Mouse (Mus musculus): ENCODE data around the gene Trp53bp1.

DNA sequence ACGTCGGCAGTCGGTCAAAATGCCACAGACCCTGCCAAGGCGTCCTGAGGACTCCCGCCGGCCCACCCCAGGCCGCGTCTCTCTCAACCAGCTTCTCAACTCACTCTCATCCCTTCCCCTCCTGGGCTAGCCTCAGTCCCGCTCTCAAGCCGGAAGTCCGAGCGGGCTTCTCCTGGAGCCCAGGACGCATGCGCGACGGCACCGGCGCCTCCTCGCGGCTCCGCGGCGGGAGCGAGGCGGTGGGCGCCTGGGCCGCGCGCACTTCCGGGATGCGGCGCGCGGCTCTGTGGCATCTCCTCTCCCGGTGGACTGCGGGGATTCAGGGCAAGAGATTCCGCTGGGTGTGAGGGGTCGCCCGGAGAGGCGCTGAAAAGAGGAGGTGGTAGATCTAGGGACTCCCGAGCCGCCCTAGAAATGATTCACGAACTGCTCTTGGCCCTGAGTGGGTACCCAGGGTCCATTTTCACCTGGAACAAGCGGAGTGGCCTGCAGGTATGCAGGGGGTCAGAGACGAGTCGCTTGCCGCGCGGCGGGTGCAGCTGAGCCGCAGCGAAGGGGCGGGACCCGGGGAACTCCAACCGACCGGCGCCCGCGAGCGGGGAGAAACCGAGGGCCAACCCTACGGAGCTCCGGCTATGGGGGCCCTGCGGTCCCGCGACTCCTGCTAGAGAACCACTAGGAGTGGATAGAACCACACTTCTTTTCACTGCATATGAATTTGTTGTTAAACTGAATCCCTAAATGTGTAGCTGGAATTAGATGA lies 100.0 kb downstream of the Trp53bp1 start, which contains the start of gene Zscan29:
- no peak for TF ChIP-seq CTCF (conservative IDR thresholded peaks at IDR 0.05; ENCODE audit: low read length)
- no peak for TF ChIP-seq NANOG (IDR thresholded peaks at IDR 0.05; ENCODE audit: borderline replicate concordance, low read length)

Measured in E14TG2a.4 (cell line).